Mouse (Mus musculus): ENCODE data around the gene N4bp2l1. TPM values are rescaled to one million over a fixed set of nuclear protein-coding genes. Genes with fewer than 3 reads are reported as not detected.

Gene N4bp2l1
- total RNA-seq, 2 experiments from 2014 or later: 51.2 to 58.5 TPM

DNA sequence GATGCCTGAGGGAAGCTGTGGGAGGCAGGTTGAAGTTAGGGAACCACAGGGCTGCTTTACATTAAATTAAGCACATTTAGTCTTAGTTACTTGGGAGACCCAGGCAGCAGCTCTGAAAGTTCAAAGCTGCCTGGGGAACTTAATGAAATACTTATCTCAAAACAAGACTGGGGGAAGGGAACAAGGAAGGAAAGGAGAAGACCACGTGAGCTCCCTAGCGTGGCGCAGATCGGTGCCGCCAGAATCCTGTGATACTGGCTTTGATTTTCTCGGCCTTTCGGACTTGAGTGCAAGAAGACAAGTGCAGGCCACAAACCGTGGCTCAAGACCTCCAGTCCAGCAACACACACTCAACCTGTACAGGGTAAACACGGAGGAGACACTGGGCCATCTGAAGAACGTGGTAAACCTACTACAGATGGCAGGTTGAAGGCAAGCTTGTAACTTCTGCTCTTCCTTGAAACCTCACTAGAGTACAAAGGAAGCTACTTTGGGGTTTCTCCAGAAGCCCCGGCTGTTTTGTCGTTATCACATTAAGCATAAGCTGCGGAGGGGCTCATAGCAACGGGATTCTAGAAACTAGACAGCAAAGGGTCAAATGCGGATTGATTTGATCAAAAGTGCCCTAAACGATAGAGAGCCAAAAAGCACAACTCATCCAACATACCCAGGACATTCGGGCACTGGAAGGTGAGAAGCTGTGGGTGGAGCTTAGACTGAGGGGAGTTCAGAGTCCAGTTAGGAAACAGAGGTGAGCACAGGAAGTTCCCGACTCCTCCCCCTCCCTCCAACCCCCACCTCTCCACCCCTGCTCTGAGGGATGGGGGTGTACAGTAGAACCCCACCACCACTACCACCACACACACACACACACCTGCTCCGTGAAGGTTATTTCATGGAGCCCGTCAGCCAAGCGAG lies 1.5 kb upstream of the N4bp2l1 start:
- DNase-seq: no peak

GRCm38 (mm10) chr5:150595366-150596016 lies 1.5 kb downstream of the N4bp2l1 start:
- DNase-seq: no peak

- DNase-seq: no peak
Observed at GRCm38 (mm10) chr5:150594649-150595339, 2.2 kb downstream of the N4bp2l1 start.

GRCm38 (mm10) chr5:150593756-150594648 lies 3.0 kb downstream of the N4bp2l1 start:
- peak; percentile 72 to 74 for DNase-seq

DNA sequence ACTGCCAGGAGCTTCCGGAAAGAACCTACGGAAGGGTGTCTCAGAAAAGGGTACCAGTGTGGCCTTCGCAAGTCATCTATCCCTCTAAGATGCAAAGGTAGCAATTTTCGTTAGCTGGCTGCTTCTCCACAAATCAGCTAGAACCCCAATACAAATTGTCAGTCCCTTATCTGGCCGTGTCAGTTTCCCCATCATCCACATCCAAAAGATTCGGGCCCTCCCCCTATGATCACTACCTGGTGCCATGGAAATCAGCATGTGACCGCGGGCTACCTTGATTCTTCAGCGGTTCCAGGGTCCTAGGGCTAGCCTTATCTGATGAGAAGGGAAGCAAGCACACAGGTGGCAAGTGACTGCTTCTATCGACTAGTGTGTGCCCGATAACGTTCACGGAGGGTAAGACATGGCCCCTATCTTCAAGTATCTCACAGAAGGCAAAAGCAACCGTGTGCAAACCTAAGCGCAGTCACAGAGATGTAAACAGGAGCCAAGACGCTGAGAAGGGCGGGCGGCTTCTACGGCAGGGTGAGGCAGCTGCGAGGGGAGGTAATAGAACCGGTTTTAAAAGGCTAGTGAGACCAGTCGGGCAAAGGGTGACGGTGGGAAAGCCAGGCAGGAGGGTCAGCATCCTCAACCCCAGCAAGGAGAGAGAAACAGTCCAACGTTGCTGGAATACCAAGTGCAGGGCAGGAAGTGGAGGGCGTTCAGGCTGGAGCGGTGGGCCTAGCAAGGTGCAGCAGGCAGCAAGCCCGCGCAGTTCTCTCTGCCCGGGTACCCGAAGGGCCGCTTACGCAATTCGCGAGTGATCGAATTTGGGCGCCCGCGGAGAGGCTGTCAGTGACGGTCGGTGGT lies 3.9 kb downstream of the N4bp2l1 start:
- DNase-seq: peak; percentile 46 to 52

DNA sequence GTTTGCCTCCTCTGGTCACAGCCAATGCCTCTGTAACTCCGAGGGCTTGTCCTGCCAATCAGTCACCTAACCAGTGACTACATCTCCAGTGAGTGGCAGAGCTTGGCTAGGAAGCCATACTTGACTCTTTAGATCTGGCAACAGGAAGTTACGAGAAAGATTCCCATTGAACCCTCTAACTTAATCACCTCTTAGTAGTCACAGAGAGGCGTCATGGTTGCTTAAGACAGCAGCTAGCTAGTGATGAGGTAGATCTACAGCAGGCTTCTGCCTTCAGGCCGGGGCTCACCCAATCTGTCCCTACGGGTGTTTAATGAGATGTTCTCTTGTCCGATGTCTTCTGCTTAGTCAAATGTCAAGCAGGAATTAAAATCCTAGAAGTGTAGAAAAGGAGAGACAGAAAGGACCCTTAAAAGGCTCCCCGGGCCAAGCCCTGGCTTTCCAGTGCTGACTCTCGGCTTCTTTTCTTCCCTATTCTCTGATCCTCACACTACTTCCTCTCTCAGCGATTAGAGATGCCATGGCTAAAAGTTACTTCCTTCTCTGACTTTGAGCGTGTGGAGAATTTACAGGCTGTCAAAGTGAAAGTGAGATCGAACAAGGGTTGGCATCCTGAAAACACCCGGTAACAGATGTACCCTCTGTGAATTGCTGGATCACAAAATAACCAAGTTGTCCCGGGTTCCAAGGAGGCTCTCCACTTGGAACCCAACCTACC lies 4.6 kb downstream of the N4bp2l1 start:
- DNase-seq: no peak

DNA sequence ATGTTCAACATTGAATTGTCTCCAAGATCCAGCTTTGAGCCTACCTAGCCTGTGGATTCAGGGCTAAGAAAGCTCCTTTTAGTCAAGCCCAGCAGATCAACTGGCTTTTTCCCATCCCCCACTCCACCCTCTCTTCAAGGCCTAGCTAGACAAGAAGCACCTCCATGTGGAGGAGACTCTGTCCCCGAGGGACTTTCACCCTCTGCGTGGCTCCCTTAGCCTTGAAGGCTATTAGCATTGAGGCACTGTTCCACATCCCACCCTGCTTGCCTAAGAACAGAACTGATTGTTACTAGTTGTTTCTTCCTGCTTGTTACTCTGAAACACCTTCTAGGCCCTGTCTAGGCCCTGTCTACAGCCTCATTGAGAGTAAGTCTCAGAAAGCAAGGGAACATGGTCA lies 7.0 kb downstream of the N4bp2l1 start:
- DNase-seq: no peak

DNA sequence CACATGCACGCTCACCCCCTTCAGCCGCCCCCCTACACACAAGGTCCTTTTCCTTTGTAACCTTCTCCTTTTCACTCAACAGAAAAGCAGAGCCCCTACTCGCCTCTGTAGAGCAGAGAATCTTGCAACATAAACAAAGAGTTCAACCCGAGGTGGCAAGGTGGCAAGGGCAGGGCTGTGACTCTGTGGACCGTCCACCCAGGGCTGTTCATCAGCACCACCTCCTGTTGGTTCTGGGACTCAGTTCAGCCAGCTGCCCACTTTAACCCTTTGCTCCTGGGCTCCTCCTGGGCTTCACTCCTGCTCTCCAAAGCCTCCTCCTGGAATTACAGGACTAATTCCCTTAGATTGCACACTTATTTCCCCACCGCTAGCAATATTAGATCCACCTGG lies 12.7 kb downstream of the N4bp2l1 start:
- no peak for DNase-seq

- no peak for DNase-seq
Observed at GRCm38 (mm10) chr5:150583622-150584336, 13.2 kb downstream of the N4bp2l1 start.

DNA sequence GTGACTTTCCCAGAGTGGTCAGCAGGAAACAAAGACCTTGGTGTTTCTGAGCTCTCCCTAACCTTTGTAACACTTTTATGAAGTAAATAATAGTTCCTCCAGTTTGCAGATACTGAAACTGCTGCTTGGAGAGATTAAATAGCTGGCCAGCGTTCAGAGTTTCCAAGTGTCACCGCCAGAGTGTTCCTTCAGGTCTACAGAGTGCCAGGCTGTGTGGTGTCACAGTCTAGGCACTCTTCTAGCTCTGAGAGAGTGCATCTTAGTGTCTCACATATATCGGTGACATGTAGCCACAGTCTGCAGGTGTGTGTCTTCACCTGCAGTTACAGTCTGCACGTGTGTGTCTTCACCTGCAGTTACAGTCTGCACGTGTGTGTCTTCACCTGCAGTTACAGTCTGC lies 13.8 kb downstream of the N4bp2l1 start:
- no peak for DNase-seq

DNA sequence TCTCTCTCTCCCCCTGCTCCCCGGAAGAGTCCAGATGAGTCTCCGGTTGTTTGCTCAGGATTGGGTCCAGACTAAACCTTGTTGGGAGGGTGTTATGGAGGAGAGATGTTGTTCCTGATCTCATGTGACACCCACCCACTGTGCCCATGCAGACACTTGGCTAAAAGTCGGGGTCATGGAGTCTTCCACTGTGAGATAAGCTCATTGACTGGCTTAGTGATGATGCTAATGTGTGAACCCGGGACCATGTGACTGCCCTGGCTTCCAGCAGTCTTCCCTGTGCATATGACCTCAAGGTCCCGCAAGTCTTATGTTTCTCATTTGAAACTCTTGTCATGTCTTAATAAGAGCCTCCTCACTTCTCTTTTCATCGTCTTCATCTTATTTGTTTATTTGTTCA lies 15.8 kb downstream of the N4bp2l1 start:
- no peak for DNase-seq

DNA sequence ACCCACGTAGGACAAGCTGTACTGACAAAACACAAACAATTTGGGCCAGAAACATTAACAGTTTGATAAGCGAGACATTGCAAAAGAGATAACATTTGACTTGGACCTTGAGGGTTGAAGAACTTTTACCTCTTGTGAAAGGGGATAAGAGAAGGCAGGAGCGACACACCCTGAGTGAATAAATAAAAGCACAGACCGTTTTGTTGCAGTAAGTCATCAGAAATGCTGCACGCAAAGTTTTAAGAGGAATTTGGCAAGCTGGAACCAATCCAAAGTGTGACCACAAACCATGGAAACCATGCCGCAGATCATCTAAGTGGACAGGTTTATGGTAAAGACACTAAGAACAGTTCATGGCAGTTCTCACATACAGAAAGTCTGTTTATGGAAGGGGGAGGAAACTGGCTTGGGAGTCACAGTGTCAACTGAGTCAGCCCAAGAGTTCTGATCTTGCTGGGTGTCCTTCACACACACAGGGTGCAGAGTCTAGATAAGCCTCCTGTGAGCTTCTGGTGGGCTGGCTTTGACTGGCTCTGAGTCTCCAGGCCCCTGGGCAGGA lies 18.3 kb downstream of the N4bp2l1 start:
- no peak for DNase-seq

- no peak for DNase-seq
Observed at GRCm38 (mm10) chr5:150576832-150577231, 20.2 kb downstream of the N4bp2l1 start.

- no peak for DNase-seq
Observed at GRCm38 (mm10) chr5:150574885-150575284, 22.1 kb downstream of the N4bp2l1 start.

- DNase-seq: no peak
Observed at GRCm38 (mm10) chr5:150574403-150574802, 22.6 kb downstream of the N4bp2l1 start.

- DNase-seq: no peak
Observed at GRCm38 (mm10) chr5:150570496-150571219, 26.3 kb downstream of the N4bp2l1 start.

GRCm38 (mm10) chr5:150566971-150567370 lies 30.0 kb downstream of the N4bp2l1 start:
- no peak for DNase-seq

GRCm38 (mm10) chr5:150566226-150566625 lies 30.8 kb downstream of the N4bp2l1 start:
- DNase-seq: no peak

- DNase-seq: no peak
Observed at GRCm38 (mm10) chr5:150564426-150564825, 32.6 kb downstream of the N4bp2l1 start.
